Mouse (Mus musculus) cerebellum, adult 2 months (tissue): Measurements from ENCODE around the gene Myo1e.

Experiments
- CTCF ChIP-seq: fragments of 200-500 bp; IDR thresholded peaks from 2 replicates; pipeline ENCODE4 v1.5.1; 2011; ENCODE audit warnings: low read depth, mild to moderate bottlenecking, control low read depth, low read length, moderate library complexity, borderline replicate concordance; ENCODE audit not compliant: insufficient read depth
- POLR2A ChIP-seq: fragments of 200-500 bp; IDR thresholded peaks from 2 replicates; pipeline ENCODE4 v1.6.1; 2011; ENCODE audit warnings: low read length, control low read depth, borderline replicate concordance; ENCODE audit not compliant: insufficient read depth

DNA sequence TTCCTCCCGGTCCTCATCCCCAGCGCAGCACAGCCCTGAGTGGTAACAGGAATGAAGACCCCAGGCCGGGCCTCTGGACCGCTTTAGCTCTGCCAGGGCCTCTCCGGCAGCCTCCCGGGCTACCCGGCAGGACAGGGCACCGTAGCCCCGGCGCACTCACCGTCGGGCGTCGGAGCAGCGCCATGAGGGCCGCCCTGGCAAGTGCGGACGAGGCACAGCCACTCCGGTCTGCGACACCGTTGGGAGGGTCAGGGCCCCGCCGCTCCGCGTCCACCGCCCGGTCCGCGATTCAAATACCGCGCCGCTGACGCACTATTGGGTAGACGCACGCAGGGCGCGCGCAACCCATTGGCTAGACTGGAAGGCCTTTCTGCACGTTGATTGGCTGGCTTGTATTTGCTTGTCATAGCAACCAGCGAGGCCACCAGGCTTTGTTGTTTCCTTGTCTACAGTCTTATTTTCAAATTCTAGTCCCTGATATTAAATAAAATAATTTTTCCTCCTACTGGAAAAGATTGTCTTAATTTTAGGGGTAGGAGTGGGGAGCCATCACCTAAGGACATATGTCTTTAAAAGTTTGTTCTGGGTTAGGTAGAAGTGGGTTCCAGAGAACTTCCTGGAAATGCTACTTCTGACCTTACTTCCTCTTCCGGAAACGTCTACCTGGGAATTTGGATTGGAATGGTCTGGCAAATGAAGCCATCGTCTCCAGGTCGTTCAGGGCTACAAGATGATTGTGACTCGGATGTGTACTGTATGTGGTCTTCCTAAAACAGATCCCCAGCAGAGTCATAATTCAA, 214.3 kb downstream of the Myo1e start, which contains the start of gene Ccnb2:
- TF ChIP-seq CTCF: no peak
- TF ChIP-seq POLR2A: no peak
